Mouse (Mus musculus): Measurements from ENCODE around the gene Olfr71. TPM values are rescaled to one million over a fixed set of nuclear protein-coding genes. Genes with fewer than 3 reads are reported as not detected.

Gene Olfr71
- polyA plus RNA-seq, 1 experiment from 2014 or later: not detected

GRCm38 (mm10) chr4:43729794-43730550 lies 19.9 kb upstream of the Olfr71 start, which contains the start of gene Spaar:
TSS of gene Spaar (plus strand) at chr4:43730034.
- H3K4me1 ChIP-seq: peaks cover 37% of the 10 kb centered on the region
- 64% methylated on average over 14 of the region's 14 CpGs for WGBS
- no peak within 1 kb of the TSS for H3K9ac ChIP-seq
- ATAC-seq (ENCODE audit: insufficient number of reproducible peaks, low FRiP score, low TSS enrichment, low read depth): no peak
- H3K4me2 ChIP-seq (replicated peaks): no peak within 1 kb of the TSS
- H3K27me3 ChIP-seq: no peaks in the 10 kb centered on the region
- H3K27ac ChIP-seq (replicated peaks): peak within 1 kb of the TSS; percentile 22; the same call in 1 of the 2 replicates
- H3K9me3 ChIP-seq (replicated peaks): no peaks in the 10 kb centered on the region
- H3K36me3 ChIP-seq: no peaks in the 10 kb centered on the region
- H3K4me3 ChIP-seq (replicated peaks): no peak within 1 kb of the TSS

GRCm38 (mm10) chr4:43729126-43729525 lies 19.1 kb upstream of the Olfr71 start:
- ATAC-seq (ENCODE audit: insufficient number of reproducible peaks, low FRiP score, low TSS enrichment, low read depth): no peak
- no peak overlapping the region for H3K4me3 ChIP-seq (replicated peaks)
- H3K9ac ChIP-seq: no peak overlapping the region
- H3K27ac ChIP-seq (replicated peaks): peak overlapping the region; percentile 22; the same call in 1 of the 2 replicates
- peaks cover 37% of the 10 kb centered on the region for H3K4me1 ChIP-seq
- 59% methylated on average over 3 of the region's 3 CpGs for whole genome bisulfite sequencing
- no peaks in the 10 kb centered on the region for H3K9me3 ChIP-seq (replicated peaks)
- no peaks in the 10 kb centered on the region for H3K27me3 ChIP-seq
- no peaks in the 10 kb centered on the region for H3K36me3 ChIP-seq
- no peak overlapping the region for H3K4me2 ChIP-seq (replicated peaks)

GRCm38 (mm10) chr4:43728576-43728954 lies 18.5 kb upstream of the Olfr71 start:
- no peaks in the 10 kb centered on the region for H3K36me3 ChIP-seq
- no peak overlapping the region for H3K4me3 ChIP-seq (replicated peaks)
- ATAC-seq (ENCODE audit: insufficient number of reproducible peaks, low FRiP score, low TSS enrichment, low read depth): 0 out of 2 replicates have a peak, but pooled peaks have one; percentile 3
- H3K27me3 ChIP-seq: no peaks in the 10 kb centered on the region
- no peaks in the 10 kb centered on the region for H3K9me3 ChIP-seq (replicated peaks)
- 31% methylated on average over 4 of the region's 5 CpGs for WGBS
- H3K9ac ChIP-seq: no peak overlapping the region
- H3K4me2 ChIP-seq (replicated peaks): no peak overlapping the region
- H3K4me1 ChIP-seq: peaks cover 37% of the 10 kb centered on the region
- peak overlapping the region; percentile 23; the same call in 1 of the 2 replicates for H3K27ac ChIP-seq (replicated peaks)

GRCm38 (mm10) chr4:43727718-43728575 lies 17.9 kb upstream of the Olfr71 start:
- Histone ChIP-seq H3K36me3 (no peaks in the 10 kb centered on the region), H3K4me2 (replicated peaks) (no peak overlapping the region), H3K4me1 (peaks cover 37% of the 10 kb centered on the region), H3K9me3 (replicated peaks) (no peaks in the 10 kb centered on the region), H3K27ac (replicated peaks) (peak overlapping the region; percentile 23; the same call in 1 of the 2 replicates), H3K9ac (no peak overlapping the region), H3K4me3 (replicated peaks) (no peak overlapping the region), H3K27me3 (no peaks in the 10 kb centered on the region)
- 75% methylated on average over 7 of the region's 7 CpGs for WGBS
- ATAC-seq (ENCODE audit: insufficient number of reproducible peaks, low FRiP score, low TSS enrichment, low read depth): no peak

- Histone ChIP-seq H3K4me2 (replicated peaks) (no peak within 1 kb of the TSS), H3K4me1 (peaks cover 37% of the 10 kb centered on the region), H3K27me3 (no peaks in the 10 kb centered on the region), H3K27ac (replicated peaks) (peak within 1 kb of the TSS; percentile 51; the same call in 1 of the 2 replicates), H3K36me3 (no peaks in the 10 kb centered on the region), H3K4me3 (replicated peaks) (no peak within 1 kb of the TSS), H3K9ac (no peak within 1 kb of the TSS), H3K9me3 (replicated peaks) (no peaks in the 10 kb centered on the region)
- WGBS: 11% methylated on average over 3 of the region's 3 CpGs
- ATAC-seq (ENCODE audit: insufficient number of reproducible peaks, low FRiP score, low TSS enrichment, low read depth): peak; percentile 81; the same call in 1 of the 2 replicates
Measured at GRCm38 (mm10) chr4:43726995-43727394, 16.9 kb upstream of the Olfr71 start, which contains the start of gene Hrct1. TSS of gene Hrct1 (plus strand) at chr4:43727188.

GRCm38 (mm10) chr4:43726228-43726993 lies 16.4 kb upstream of the Olfr71 start:
- no peak overlapping the region for H3K4me2 ChIP-seq (replicated peaks)
- no peaks in the 10 kb centered on the region for H3K27me3 ChIP-seq
- peaks cover 37% of the 10 kb centered on the region for H3K4me1 ChIP-seq
- 0 out of 2 replicates have a peak overlapping the region, but pooled peaks have one; percentile 51 for H3K27ac ChIP-seq (replicated peaks)
- H3K36me3 ChIP-seq: no peaks in the 10 kb centered on the region
- H3K9ac ChIP-seq: no peak overlapping the region
- H3K9me3 ChIP-seq (replicated peaks): no peaks in the 10 kb centered on the region
- H3K4me3 ChIP-seq (replicated peaks): no peak overlapping the region
- 0 out of 2 replicates have a peak, but pooled peaks have one; percentile 15 for ATAC-seq (ENCODE audit: insufficient number of reproducible peaks, low FRiP score, low TSS enrichment, low read depth)
- WGBS: 60% methylated on average over 12 of the region's 12 CpGs

GRCm38 (mm10) chr4:43724764-43725163 lies 14.7 kb upstream of the Olfr71 start:
- no peak overlapping the region for H3K4me3 ChIP-seq (replicated peaks)
- WGBS: 47% methylated on average over 1 of the region's 1 CpGs
- H3K4me1 ChIP-seq: peaks cover 45% of the 10 kb centered on the region
- no peaks in the 10 kb centered on the region for H3K9me3 ChIP-seq (replicated peaks)
- no peak overlapping the region for H3K9ac ChIP-seq
- H3K27ac ChIP-seq (replicated peaks): no peak overlapping the region
- H3K27me3 ChIP-seq: no peaks in the 10 kb centered on the region
- no peak overlapping the region for H3K4me2 ChIP-seq (replicated peaks)
- no peaks in the 10 kb centered on the region for H3K36me3 ChIP-seq
- ATAC-seq (ENCODE audit: insufficient number of reproducible peaks, low FRiP score, low TSS enrichment, low read depth): no peak

GRCm38 (mm10) chr4:43722191-43722590 lies 12.1 kb upstream of the Olfr71 start:
- H3K4me3 ChIP-seq (replicated peaks): no peak overlapping the region
- no peak overlapping the region for H3K9ac ChIP-seq
- H3K36me3 ChIP-seq: no peaks in the 10 kb centered on the region
- H3K27ac ChIP-seq (replicated peaks): no peak overlapping the region
- no peak for ATAC-seq (ENCODE audit: insufficient number of reproducible peaks, low FRiP score, low TSS enrichment, low read depth)
- no peaks in the 10 kb centered on the region for H3K9me3 ChIP-seq (replicated peaks)
- no peaks in the 10 kb centered on the region for H3K27me3 ChIP-seq
- H3K4me1 ChIP-seq: peaks cover 24% of the 10 kb centered on the region
- WGBS: 87% methylated on average over 4 of the region's 4 CpGs
- no peak overlapping the region for H3K4me2 ChIP-seq (replicated peaks)

GRCm38 (mm10) chr4:43720491-43721228 lies 10.6 kb upstream of the Olfr71 start:
- ATAC-seq (ENCODE audit: insufficient number of reproducible peaks, low FRiP score, low TSS enrichment, low read depth): no peak

GRCm38 (mm10) chr4:43713652-43714219 lies 3.7 kb upstream of the Olfr71 start:
- Histone ChIP-seq H3K4me3 (replicated peaks) (no peak overlapping the region), H3K9ac (no peak overlapping the region), H3K27me3 (no peaks in the 10 kb centered on the region), H3K9me3 (replicated peaks) (no peaks in the 10 kb centered on the region), H3K4me2 (replicated peaks) (no peak overlapping the region), H3K36me3 (no peaks in the 10 kb centered on the region), H3K27ac (replicated peaks) (no peak overlapping the region), H3K4me1 (peaks cover 9% of the 10 kb centered on the region; the same call in 1 of the 2 replicates)
- no peak for ATAC-seq (ENCODE audit: insufficient number of reproducible peaks, low FRiP score, low TSS enrichment, low read depth)
- 27% methylated on average over 7 of the region's 7 CpGs for WGBS

More at GRCm38 (mm10) chr4:43720491-43721228, 10.6 kb upstream of the Olfr71 start:
- Histone ChIP-seq H3K36me3 (no peaks in the 10 kb centered on the region), H3K27me3 (no peaks in the 10 kb centered on the region), H3K9ac (no peak overlapping the region), H3K9me3 (replicated peaks) (no peaks in the 10 kb centered on the region), H3K4me3 (replicated peaks) (no peak overlapping the region), H3K4me2 (replicated peaks) (no peak overlapping the region), H3K4me1 (peaks cover 12% of the 10 kb centered on the region; the same call in 1 of the 2 replicates), H3K27ac (replicated peaks) (peak overlapping the region; percentile 68)
- WGBS: 36% methylated on average over 13 of the region's 16 CpGs

Measured in embryonic facial prominence, embryonic 15.5 days (tissue).